Mouse (Mus musculus) midbrain, embryonic 10.5 days (tissue): ENCODE results near the gene 4833439L19Rik. TPM values are rescaled to one million over a fixed set of nuclear protein-coding genes. Genes with fewer than 3 reads are reported as not detected.

Source experiments
- DNase-seq: peaks from one replicate; pipeline ENCODE4 v3.0.0-alpha.2; 2017; ENCODE audit warnings: low spot score
- H3K27ac ChIP-seq: fragments of 300-500 bp; sonication (generic); replicated peaks from 2 replicates; pipeline ENCODE4 v1.5.1; 2016; ENCODE audit warnings: mild to moderate bottlenecking
- H3K27me3 ChIP-seq: fragments of 300-500 bp; sonication (generic); 2 replicates; pipeline ENCODE4 v1.6.1; 2016; ENCODE audit warnings: low read depth, mild to moderate bottlenecking; ENCODE audit not compliant: poor library complexity, severe bottlenecking
- H3K36me3 ChIP-seq: fragments of 300-500 bp; sonication (generic); 2 replicates; pipeline ENCODE4 v1.6.1; 2016; ENCODE audit warnings: mild to moderate bottlenecking, moderate library complexity
- H3K4me1 ChIP-seq: fragments of 300-500 bp; sonication (generic); 2 replicates; pipeline ENCODE4 v1.6.1; 2016
- H3K4me3 ChIP-seq: fragments of 300-500 bp; sonication (generic); 2 replicates; pipeline ENCODE4 v1.5.1; 2016; ENCODE audit warnings: mild to moderate bottlenecking, moderate library complexity
- H3K9me3 ChIP-seq: fragments of 300-500 bp; sonication (generic); replicated peaks from 2 replicates; pipeline ENCODE4 v1.6.1; 2016; ENCODE audit warnings: mild to moderate bottlenecking
- WGBS: fragments of 180-500 bp; shearing (Covaris S2); methylation state at CpG from one replicate; pipeline ENCODE4 v1.1.7; 2016; 5-methylcytosine and 5-hydroxymethylcytosine counted together
- microRNA-seq: library from miRNA; unstranded; fragments of <30 nt; microRNA quantifications from one replicate; pipeline ENCODE4, GENCODE M21; 2017
- polyA plus RNA-seq: library from polyadenylated mRNA; unstranded; fragments of >200 nt; fragmentation: Nextera tagmentation; extraction: Ambion mirVana; gene quantifications from 2 replicates; pipeline ENCODE4 v1.2.1, GENCODE M21; 2016

Gene 4833439L19Rik
- polyA plus RNA-seq, 1 experiment from 2014 or later: 215 TPM

DNA sequence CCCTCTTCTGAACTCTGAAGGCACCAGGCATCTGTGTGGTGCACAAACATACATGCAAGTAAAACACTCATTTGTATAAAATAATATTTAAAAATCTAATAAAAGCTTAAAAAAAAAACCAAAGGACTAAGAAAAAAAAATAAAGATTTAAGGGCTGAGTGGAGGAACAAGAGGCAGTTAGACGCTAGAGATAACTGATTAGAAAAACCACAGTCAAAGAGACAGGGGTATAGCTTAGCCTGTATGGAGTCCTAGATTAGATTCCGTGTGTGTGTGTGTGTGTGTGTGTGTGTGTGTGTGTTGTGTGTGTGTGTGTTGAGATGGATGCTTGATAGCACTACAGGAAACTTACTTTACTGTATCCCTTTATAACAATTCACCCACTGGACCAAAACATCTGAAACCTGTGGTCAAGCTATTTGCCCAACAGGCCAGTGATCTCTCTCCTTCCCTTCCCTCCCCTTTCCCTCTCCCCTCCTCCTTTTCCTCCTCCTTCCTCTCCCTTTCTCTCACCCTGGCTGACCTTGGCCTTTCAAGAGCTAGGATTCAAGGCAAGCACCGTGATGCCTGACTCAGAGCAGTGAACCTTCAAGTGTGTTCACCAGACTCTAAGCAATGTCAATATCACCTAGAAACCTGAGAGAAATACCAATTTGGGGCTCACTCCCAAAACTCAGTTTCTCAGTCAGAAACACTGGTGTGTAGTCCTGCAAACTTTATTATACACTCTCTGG lies 63.1 kb downstream of the 4833439L19Rik start:
- Histone ChIP-seq H3K27ac (no peak overlapping the region), H3K9me3 (no peaks in the 10 kb centered on the region), H3K4me1 (peaks cover 23% of the 10 kb centered on the region), H3K36me3 (peaks cover 3% of the 10 kb centered on the region), H3K27me3 (peaks cover 22% of the 10 kb centered on the region), H3K4me3 (no peak overlapping the region)
- DNase-seq: no peak
- WGBS: 61% methylated on average over 3 of the region's 3 CpGs

DNA sequence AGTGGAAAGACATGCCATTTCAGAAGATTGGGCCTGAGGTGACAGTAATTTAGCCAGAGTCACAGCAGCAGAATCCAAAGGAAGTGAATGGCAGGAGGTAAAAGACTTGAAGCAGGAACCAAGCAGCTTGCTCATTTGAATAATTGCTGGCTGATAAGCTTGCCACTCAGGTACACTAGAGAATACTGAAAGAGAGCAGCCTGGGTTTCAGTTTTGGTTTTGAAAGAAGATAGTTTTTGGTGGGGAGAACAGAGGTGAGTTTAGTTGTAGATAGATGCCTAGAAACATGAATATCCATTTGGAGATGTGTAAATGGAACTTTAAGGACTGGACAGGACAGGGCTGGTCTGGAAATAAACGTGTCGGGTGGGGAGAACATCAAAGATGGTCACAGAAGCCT lies 63.9 kb downstream of the 4833439L19Rik start:
- H3K9me3 ChIP-seq: no peaks in the 10 kb centered on the region
- H3K4me1 ChIP-seq: peaks cover 23% of the 10 kb centered on the region
- no peak overlapping the region for H3K27ac ChIP-seq
- H3K27me3 ChIP-seq: peaks cover 22% of the 10 kb centered on the region
- WGBS: 83% methylated on average over 2 of the region's 2 CpGs
- no peak for DNase-seq
- no peak overlapping the region for H3K4me3 ChIP-seq
- no peaks in the 10 kb centered on the region for H3K36me3 ChIP-seq

Small RNAs within 50 kb of the gene (microRNA-seq; reads per million reads assigned to microRNA genes)
- not detected for gene Gm24195

Other genes with a start within 250 kb of the 4833439L19Rik start
- 9.9 and 15.3 TPM in 2 replicates for gene Cplx2, start 194.1 kb downstream of the 4833439L19Rik start, polyA plus RNA-seq
- 195 and 200 TPM in 2 replicates for gene Thoc3, start 96.6 kb downstream of the 4833439L19Rik start, polyA plus RNA-seq
- 12.0 and 12.8 TPM in 2 replicates for gene Simc1, start 61.7 kb downstream of the 4833439L19Rik start, polyA plus RNA-seq
- gene Arl10, start 9.6 kb upstream of the 4833439L19Rik start, polyA plus RNA-seq: 28.6 and 29.7 TPM in 2 replicates
- 89.7 and 105 TPM in 2 replicates for gene Nop16, start 24.7 kb upstream of the 4833439L19Rik start, polyA plus RNA-seq
- gene Higd2a, start 24.8 kb upstream of the 4833439L19Rik start, polyA plus RNA-seq: 155 and 156 TPM in 2 replicates
- 18.7 and 24.3 TPM in 2 replicates for gene Cltb, start 45.9 kb upstream of the 4833439L19Rik start, polyA plus RNA-seq
- 88.4 and 89.7 TPM in 2 replicates for gene Faf2, start 56.3 kb upstream of the 4833439L19Rik start, polyA plus RNA-seq
- 90.1 and 98.8 TPM in 2 replicates for gene Rnf44, start 128.5 kb upstream of the 4833439L19Rik start, polyA plus RNA-seq
- gene Cdhr2, start 136.0 kb upstream of the 4833439L19Rik start, polyA plus RNA-seq: not detected in 2 replicates
- 0.88 and 1.1 TPM in 2 replicates for gene Gprin1, start 184.4 kb upstream of the 4833439L19Rik start, polyA plus RNA-seq
- gene Sncb, start 201.2 kb upstream of the 4833439L19Rik start, polyA plus RNA-seq: 1.5 TPM in 2 replicates
- not detected in 2 replicates for gene Eif4e1b, start 218.6 kb upstream of the 4833439L19Rik start, polyA plus RNA-seq
- 12.9 and 20.6 TPM in 2 replicates for gene Tspan17, start 223.9 kb upstream of the 4833439L19Rik start, polyA plus RNA-seq